Mouse (Mus musculus) macrophage (primary cell): ENCODE data around the gene Asic2. TPM values are rescaled to one million over a fixed set of nuclear protein-coding genes. Genes with fewer than 3 reads are reported as not detected.

Experiments
- H3K27ac ChIP-seq: fragments of 350-480 bp; formaldehyde crosslinking; 2 replicates; pipeline ENCODE4 v1.9.0; 2021
- H3K36me3 ChIP-seq: fragments of 350-480 bp; formaldehyde crosslinking; 2 replicates; pipeline ENCODE4 v1.9.0; 2021; ENCODE audit errors: inconsistent target
- H3K4me3 ChIP-seq: fragments of 350-480 bp; formaldehyde crosslinking; 2 replicates; pipeline ENCODE4 v1.9.0; 2021; ENCODE audit errors: inconsistent target
- H3K79me2 ChIP-seq: fragments of 350-480 bp; formaldehyde crosslinking; 2 replicates; pipeline ENCODE4 v1.9.0; 2021; ENCODE audit errors: inconsistent target
- WGBS: methylation state at CpG from one replicate; pipeline ENCODE4 v1.1.7; 2026; ENCODE audit warnings: inconsistent platforms; ENCODE audit not compliant: missing documents; 5-methylcytosine and 5-hydroxymethylcytosine counted together
- polyA plus RNA-seq: library from polyadenylated mRNA; stranded (reverse); fragments of 250-400 nt; gene quantifications from 3 replicates; pipeline ENCODE4 v1.2.4, GENCODE M21; 2018; ENCODE audit warnings: inconsistent platforms
- total RNA-seq, 78 experiments: library from RNA; depleted of rRNA; stranded (reverse); fragments of 250-400 nt; gene quantifications; 1 replicate in 9 of 78; 2 replicates in 24 of 78; 3 replicates in 43 of 78; 4 replicates in 2 of 78; pipeline ENCODE4 v1.2.4; 2018; ENCODE audit warnings: inconsistent platforms in 56 of 78

Gene Asic2
- total RNA-seq (2018; cell fraction: chromatin; rRNA removed) = not detected
- not detected for total RNA-seq (2018; cell fraction: cytosol; rRNA removed)
- total RNA-seq (2018; cell fraction: nucleus; rRNA removed) = not detected
- polyA plus RNA-seq = not detected in 3 replicates

DNA sequence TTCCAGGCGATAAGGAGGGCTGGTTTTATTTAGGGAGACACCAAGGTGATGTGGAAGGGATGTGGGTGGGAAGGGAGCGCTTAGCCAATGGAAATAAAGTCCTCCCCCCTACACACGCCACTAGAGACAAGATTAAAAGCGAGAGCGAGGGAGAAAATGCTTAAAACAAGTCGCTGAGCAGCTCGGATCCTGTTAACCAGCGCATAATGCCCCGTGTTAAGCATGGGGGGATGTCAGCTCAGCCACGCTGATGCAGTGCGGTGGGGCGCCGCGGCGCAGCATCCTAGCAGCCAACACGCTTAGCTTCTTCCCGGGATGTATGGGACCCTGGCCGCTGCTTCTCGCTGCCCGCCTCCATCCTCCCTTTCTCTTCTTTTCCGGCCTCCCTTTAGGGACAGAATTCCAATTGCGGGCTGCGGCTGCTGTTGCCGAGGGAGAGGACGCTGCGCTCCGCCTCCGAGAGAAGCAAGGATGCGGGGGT lies at the start of gene Asic2:
Gene Asic2, minus strand, starts transcription at position 57 of the 481 bp plus-strand sequence.
- H3K36me3 ChIP-seq = no peaks in the 10 kb centered on the region
- H3K4me3 ChIP-seq = no peak within 1 kb of the TSS
- WGBS = 11% methylated on average over 29 of the region's 29 CpGs
- H3K79me2 ChIP-seq = no peaks in the 10 kb centered on the region
- H3K27ac ChIP-seq = no peak within 1 kb of the TSS

DNA sequence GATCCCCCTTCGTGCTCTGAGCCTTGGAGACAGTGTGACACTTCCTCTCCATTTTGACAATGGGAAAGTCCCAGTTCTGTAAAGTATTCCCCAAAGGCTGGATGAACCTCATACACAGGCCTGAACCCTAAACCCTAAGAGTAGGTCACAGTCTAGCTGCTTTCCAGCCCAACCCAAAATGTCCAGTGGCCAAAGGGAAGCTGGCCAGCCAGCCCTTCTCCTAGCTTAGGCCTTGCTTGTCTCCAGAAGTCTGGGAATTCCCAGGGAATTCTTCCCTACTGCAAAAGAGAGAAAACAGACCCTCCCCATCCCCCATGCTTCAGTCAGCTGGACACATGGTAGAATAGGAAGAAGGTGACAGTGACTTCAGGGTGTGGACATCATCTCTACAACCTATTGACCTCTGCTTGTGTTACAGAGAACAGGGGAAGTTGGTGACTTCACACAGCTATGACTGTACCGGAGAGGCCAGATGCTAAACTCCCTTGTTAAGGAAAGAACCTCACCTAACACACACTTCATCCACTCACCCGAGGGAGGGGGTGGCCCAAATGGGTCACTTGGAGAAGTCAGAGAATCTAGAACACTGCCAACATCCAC lies 48.0 kb upstream of the Asic2 start:
- 69% methylated on average over 3 of the region's 3 CpGs for WGBS
- H3K79me2 ChIP-seq = no peaks in the 10 kb centered on the region
- H3K36me3 ChIP-seq = no peaks in the 10 kb centered on the region
- H3K27ac ChIP-seq = peak overlapping the region; percentile 33
- no peak overlapping the region for H3K4me3 ChIP-seq

DNA sequence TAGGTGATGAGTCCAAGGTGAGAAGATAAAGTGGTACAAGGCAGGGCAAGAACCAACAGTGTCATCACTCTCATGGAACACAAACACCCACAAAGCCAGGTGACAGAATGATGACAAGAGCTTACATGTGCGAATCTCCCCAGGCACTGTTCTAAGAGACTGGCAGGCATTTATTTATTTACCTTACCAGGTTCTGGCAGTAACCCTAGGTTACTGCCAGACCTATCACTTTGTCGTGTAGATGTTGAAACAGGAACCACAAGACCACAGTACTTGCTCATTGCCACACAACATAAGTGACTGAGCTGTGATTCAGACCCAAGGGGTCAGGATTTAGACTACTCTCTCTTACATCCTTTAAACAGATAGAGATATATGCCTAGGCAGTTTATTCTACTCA lies 46.8 kb upstream of the Asic2 start:
- no peaks in the 10 kb centered on the region for H3K36me3 ChIP-seq
- H3K27ac ChIP-seq = peak overlapping the region; percentile 33; the same call in 1 of the 2 replicates
- H3K4me3 ChIP-seq = no peak overlapping the region
- no peaks in the 10 kb centered on the region for H3K79me2 ChIP-seq
- WGBS = 32% methylated on average over 2 of the region's 2 CpGs

DNA sequence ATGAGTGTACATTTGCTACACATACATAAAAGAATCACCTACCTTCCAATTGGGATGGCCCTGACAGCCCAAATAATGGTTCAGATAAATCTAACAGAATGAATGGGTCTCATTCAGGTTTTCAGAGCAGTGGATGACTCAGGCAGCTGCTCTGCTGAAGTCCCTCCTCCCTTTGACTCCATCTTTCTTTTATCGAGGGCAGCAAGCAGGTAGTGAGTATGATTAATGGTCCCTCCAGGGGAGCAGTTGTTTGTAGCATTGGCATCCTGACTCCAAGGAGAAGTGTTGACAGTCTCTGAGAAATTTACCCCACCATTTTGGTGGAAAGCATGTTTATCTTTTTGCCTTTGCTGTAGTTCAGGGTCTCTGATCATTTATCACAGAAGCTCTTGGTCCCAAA lies 45.5 kb upstream of the Asic2 start:
- Histone ChIP-seq H3K36me3 (no peaks in the 10 kb centered on the region), H3K27ac (no peak overlapping the region), H3K79me2 (no peaks in the 10 kb centered on the region), H3K4me3 (no peak overlapping the region)
- WGBS = 45% methylated on average over 1 of the region's 1 CpGs

- Histone ChIP-seq H3K36me3 (no peaks in the 10 kb centered on the region), H3K4me3 (no peak overlapping the region), H3K79me2 (no peaks in the 10 kb centered on the region), H3K27ac (no peak overlapping the region)
- 87% methylated on average over 8 of the region's 8 CpGs for WGBS
Measured at GRCm38 (mm10) chr11:82011411-82012193, 43.3 kb upstream of the Asic2 start.

DNA sequence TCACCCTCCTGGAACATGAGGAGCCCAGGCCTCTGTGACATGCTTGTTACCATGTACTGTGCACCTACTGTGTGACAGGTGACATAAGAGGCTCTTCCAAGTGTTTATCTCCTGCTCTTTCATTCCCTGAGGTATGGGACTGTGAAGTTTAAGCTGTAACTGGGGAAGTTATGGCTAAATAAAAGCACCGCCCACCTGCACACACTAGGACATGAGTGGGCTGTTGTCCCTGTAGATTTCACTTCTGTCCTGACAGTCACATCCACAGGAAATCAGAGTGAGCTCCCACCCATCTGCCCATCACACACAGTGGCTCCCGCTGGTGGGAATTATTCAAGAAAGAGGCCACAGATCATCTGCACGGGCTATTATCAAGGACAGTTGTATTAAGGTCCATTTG lies 41.9 kb upstream of the Asic2 start:
- Histone ChIP-seq H3K27ac (peak overlapping the region; percentile 29), H3K36me3 (no peaks in the 10 kb centered on the region), H3K79me2 (no peaks in the 10 kb centered on the region), H3K4me3 (no peak overlapping the region)
- WGBS = 97% methylated on average over 3 of the region's 3 CpGs

GRCm38 (mm10) chr11:82006796-82007423 lies 38.7 kb upstream of the Asic2 start:
- 0% methylated on average over 12 of the region's 12 CpGs for WGBS
- Histone ChIP-seq H3K79me2 (no peaks in the 10 kb centered on the region), H3K4me3 (peak overlapping the region; percentile 5; the same call in 1 of the 2 replicates), H3K36me3 (no peaks in the 10 kb centered on the region), H3K27ac (peak overlapping the region; percentile 99)

- peak overlapping the region; percentile 99 for H3K27ac ChIP-seq
- 3% methylated on average over 2 of the region's 2 CpGs for WGBS
- no peaks in the 10 kb centered on the region for H3K79me2 ChIP-seq
- no peaks in the 10 kb centered on the region for H3K36me3 ChIP-seq
- no peak overlapping the region for H3K4me3 ChIP-seq
Measured at GRCm38 (mm10) chr11:82004810-82005209, 36.6 kb upstream of the Asic2 start.

- no peak overlapping the region for H3K27ac ChIP-seq
- WGBS = 91% methylated on average over 5 of the region's 5 CpGs
- no peaks in the 10 kb centered on the region for H3K36me3 ChIP-seq
- no peak overlapping the region for H3K4me3 ChIP-seq
- H3K79me2 ChIP-seq = no peaks in the 10 kb centered on the region
Measured at GRCm38 (mm10) chr11:82000581-82000980, 32.3 kb upstream of the Asic2 start.

- Histone ChIP-seq H3K79me2 (no peaks in the 10 kb centered on the region), H3K36me3 (no peaks in the 10 kb centered on the region), H3K27ac (no peak overlapping the region), H3K4me3 (no peak overlapping the region)
- 89% methylated on average over 4 of the region's 4 CpGs for WGBS
Measured at GRCm38 (mm10) chr11:81999469-81999868, 31.2 kb upstream of the Asic2 start.

GRCm38 (mm10) chr11:81998646-81999045 lies 30.4 kb upstream of the Asic2 start:
- H3K36me3 ChIP-seq = no peaks in the 10 kb centered on the region
- 90% methylated on average over 3 of the region's 3 CpGs for WGBS
- H3K79me2 ChIP-seq = no peaks in the 10 kb centered on the region

GRCm38 (mm10) chr11:81997085-81997484 lies 28.8 kb upstream of the Asic2 start:
- H3K27ac ChIP-seq = peak overlapping the region; percentile 92
- no peaks in the 10 kb centered on the region for H3K36me3 ChIP-seq
- no peaks in the 10 kb centered on the region for H3K79me2 ChIP-seq
- no peak overlapping the region for H3K4me3 ChIP-seq
- WGBS = 53% methylated on average over 5 of the region's 5 CpGs

More at GRCm38 (mm10) chr11:81998646-81999045, 30.4 kb upstream of the Asic2 start:
- Histone ChIP-seq H3K4me3 (no peak overlapping the region), H3K27ac (no peak overlapping the region)

GRCm38 (mm10) chr11:81996172-81996841 lies 28.1 kb upstream of the Asic2 start:
- Histone ChIP-seq H3K27ac (peak overlapping the region; percentile 92), H3K4me3 (no peak overlapping the region), H3K79me2 (no peaks in the 10 kb centered on the region), H3K36me3 (no peaks in the 10 kb centered on the region)
- WGBS = 72% methylated on average over 10 of the region's 10 CpGs

- H3K4me3 ChIP-seq = no peak overlapping the region
- no peaks in the 10 kb centered on the region for H3K36me3 ChIP-seq
- no peaks in the 10 kb centered on the region for H3K79me2 ChIP-seq
- WGBS = 32% methylated on average over 5 of the region's 5 CpGs
- no peak overlapping the region for H3K27ac ChIP-seq
Measured at GRCm38 (mm10) chr11:81983146-81983545, 14.9 kb upstream of the Asic2 start.
